Mouse (Mus musculus): ENCODE data around the gene Shank2.

The Shank2 gene

DNA sequence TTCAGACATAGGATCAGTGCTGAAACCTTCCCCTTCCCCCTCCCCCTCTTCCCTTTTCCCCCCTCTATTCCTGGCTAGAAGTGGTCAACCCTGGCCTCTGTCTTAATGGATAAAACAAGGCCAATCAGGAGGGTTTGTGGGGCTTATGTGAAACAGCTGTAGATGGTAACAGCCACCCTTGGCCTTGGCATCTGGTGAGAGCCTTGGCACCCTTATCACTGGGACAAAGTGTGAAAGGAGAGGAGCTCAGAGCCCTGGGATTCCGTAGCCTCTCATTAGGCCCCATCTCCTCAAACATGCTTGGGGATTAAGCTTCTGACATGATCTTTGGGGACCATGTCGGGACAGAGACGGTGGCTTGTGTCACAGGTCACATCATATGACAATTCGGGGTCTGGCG is 106.4 kb downstream of the Shank2 start:
- no peak for DNase-seq

DNA sequence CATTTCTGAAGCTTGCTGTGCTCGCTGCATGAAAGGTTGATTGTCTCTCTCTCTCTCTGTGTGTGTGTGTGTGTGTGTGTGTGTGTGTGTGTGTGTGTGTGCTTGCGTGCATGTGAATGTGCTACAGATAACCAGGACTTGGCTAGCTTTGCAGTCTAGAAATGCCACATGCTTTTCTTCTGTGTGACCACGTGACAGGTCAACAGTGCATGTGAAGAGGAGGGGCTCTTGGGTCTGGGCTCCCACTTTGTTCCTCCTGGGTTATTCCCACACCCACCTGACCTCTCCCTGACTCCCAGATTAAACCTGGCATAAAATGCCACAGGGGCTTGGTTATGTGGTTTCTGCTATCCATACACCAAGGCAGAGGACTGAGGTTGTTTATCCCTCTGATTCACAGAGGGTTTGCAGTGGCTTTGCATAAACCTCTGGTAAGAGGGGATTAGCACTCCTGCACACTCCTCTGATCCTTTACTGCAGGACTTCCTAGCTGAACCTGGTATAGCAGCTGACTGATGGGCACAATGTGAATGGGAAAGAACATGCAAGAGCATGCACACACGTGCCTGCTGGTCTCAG is 109.4 kb downstream of the Shank2 start:
- DNase-seq: no peak

DNA sequence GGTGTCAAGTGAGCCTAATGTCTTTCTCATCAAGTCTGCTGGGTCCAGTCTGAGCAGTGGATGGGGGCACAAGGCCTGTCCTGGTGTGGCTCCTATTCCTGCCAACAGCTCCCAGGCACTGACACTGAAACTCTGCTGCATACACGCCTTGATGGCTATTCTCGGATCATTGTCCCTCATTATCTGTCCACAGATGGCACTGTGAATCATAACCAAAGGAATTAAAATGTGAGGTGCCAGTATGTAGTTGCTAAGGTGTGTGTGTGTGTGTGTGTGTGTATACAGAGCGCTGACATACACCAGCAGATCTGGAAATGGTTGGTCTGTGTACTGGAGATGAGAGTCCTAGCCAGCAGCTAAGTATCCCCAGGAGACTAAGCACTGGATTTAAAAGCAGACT is 110.3 kb downstream of the Shank2 start:
- no peak for DNase-seq

DNA sequence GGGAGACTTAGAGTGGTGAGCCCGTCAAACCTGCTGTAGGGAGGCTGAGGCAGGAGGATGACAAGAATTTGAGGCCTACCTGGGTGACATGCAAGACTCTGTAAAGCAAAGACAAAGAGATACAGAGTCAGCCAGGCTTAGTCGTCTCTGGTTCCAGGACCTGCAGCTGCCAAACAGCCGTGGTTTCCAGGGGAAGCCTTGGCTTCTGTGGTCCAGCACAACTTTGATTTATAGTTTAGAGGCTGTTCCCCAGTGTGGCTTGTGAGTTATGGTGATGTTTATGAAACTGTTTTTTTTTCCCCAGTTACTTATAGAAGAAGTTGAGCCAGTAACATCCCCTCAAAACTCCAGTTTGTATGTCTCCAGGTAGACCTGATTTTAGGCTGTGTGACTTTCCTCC is 112.5 kb downstream of the Shank2 start:
- no peak for DNase-seq

DNA sequence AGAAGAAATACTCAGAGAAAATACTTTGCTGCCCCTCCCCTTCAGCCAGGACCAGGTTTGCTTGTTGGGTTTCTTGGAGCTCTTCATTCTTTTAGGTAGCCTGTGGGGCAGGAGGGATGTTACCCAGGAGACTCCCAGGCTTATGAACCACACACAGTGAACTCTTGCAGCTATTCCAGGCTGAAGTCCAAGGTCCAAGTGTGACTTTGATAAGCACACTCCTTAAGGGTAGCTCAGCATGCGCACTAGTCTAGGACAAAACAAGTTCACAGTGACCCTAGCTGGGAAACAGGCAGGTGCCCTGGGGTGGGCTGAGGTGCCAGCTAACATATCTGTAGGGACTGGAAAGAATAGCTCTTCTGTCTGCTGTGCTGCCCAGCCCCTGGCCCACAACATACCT is 117.8 kb downstream of the Shank2 start:
- no peak for DNase-seq

DNA sequence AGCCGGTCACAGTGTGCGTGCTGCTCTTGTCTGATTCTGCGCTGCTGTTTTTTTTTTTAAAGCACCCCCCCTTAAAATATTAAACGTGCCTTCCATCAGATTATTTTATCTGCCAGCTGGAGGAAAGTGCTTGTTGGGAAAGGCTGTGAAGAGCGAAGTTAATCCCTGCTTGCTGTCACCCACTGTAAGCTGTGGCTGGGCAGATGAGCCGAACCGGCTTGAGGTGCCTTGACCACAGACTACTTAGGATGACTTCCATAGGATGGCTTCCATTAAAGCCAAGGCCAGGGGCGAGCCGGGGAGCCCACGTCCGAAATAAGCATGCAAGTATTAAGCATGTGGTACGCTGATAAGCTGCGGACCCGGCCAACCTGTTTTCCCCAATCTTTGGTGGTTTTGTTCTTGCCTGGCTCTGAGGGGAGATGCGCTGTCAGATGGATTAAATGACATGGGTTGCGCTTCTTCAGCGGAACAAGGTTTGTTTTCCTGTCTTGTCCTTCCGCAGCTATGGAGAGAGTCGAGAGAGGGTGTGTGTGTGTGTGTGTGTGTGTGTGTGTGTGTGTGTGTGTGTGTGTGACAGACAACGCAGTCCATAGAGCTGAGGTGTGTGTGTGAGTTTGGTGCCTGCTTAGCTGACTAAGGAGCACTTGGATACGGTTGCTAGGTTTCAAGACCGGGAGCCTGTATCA is 131.1 kb downstream of the Shank2 start:
- DNase-seq: no peak

DNA sequence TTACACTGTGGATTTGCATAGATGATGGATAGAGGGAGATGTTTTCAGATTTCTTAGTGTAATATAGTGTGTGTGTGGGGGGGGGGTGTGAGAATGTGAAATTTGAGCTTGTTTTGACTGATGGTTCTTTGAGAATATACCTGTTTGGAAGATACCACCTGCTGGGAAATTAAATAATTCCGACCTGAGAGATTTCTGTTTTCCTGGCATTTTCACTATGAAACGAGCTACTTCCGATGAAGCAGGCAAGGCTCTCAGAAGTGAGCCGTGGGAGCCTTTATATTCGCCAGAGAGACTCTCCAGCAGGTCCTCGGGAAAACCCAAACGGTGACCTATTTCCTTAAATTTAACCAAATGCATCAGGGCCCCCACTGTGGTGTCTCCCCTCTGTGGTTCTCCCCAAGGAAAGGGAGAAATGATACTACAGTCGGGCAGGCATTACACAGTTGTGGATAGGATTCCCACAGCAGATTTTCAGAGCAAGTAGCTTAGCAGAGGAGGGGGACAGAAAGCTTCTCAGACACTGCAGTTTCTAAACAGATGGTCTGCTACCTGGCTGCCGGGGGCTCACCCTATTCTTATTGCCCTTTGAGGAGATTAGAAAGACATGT is 131.8 kb downstream of the Shank2 start:
- DNase-seq: no peak

DNA sequence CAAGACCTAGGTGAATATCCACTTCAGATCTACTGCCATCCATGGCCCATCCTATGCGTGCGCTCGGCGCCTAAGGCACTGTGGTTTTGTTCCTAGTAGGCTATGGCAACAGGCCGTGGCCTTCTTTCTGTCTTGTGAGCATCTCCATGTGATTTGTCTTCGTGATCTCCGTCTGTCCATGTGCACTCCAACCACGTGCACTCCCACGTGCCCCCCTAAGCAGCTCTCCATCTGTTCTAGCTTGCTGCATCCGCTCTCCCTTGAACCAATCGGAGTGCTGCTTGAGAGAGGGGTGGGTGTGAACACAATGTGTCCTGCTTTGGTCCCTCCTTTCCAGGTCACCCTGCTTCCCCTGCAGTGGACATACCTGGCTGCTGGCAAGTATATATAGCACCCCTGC is 133.0 kb downstream of the Shank2 start:
- no peak for DNase-seq

DNA sequence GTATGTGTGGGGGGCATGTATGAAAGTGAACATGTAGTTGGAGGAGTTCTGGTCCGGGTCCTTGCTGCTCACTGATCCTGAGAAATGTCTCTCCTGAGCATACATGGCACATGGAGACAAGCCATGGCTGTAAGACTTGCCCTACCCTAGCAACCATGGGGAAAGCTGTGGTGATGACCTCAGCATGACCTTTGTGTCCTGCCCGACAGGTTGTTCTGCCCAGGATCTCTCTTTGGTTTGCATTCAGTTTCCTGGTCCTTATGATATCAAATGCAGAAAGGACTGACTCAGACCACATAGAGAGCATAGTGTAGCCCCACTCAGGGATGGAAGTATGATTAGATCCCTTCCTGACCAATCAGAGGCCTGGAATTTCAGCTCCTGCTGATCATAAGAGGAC is 136.1 kb downstream of the Shank2 start:
- no peak for DNase-seq

DNA sequence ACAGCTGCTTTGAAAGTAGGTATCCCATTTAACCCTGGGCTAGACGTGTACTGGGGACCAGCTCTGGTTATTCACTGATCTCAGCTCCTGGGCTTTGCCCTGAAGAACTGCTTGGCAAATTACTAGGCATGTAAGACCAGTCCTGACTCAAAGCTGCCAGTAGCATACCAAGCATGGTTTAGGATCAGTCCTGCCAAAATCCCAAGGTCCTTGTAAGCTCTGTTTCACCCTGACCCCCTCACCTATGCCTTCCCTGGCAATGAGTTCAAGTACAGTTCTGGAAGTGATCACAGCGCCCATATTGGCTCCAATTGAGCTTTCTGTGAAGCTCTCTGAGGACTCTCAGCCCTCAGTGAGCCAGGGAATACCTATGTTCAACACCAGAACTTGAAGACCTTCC is 136.7 kb downstream of the Shank2 start:
- DNase-seq: no peak

DNA sequence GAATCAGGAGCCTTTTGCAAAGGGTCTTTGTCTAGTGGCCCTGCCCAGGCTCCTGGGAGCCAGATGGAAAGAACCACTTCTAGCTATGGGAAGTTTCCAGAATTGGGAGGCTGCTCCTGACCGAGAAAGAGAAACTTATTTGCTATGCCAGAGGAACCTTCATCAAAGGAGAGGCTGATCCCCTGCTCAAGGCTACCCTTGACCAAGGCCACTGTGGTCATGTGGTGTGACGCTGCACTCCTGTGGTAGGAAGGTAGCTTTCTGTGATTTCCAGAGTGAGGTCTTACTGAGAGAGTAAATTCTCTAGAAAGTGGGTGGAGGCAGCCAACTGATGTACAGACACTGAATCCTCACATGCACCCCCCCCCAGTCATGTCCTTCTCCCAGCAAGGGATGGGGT is 138.0 kb downstream of the Shank2 start:
- no peak for DNase-seq

DNA sequence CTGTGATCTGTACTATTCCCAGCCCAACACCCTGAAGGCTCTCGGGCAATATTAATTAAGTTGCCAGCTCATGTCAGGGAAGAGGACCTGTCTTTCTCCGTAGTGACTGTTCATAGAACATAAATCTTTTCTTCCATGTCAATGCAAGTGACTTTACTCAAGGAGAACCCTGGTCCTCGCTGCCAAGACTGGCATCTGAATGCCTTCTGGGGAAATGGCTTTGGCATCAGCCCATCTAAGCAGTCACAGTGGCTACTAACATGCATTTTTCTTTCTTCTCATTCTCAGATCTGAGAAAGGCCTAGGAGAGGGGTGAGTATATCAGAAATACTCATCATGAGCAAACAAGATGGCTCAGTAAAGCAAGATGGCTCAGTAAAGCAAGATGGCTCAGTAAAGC is 138.7 kb downstream of the Shank2 start:
- DNase-seq: no peak

DNA sequence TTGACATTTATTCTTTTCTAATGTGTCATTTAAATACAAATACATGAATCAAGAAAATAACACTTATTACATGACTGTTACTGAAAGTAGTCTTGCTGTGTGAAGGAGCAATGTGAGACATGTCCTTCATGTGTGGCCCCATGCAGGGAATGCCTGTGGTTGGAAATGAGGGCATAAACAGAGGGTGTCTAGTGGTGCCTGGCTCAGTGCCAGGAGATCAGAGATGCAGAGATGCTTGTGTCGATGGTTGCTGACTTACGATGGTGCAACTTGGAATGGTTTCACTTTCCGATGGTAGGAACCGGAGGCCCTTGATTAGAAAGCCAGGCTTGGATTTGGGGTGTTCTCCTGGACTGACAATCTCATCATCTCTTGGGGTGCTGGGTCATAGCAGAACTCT is 140.3 kb downstream of the Shank2 start:
- no peak for DNase-seq

DNA sequence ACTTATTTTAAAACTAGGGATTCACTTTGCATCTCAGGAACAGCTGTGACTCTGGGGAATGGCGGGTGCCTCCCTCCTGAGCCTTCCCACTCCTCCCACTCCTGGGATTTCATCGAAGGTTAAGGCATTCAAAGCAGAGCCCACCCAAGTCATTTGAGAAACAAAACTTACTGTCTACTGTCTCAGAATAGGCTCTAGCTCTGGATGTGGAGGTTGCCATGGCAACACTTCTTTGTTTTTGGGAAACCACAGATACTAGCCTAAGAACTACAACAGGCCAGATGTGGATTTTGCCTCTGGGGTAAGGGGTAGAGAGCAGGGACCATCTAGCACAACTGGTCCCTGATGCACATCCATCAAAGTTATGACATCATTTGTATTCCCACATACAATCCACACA is 142.2 kb downstream of the Shank2 start:
- no peak for DNase-seq

DNA sequence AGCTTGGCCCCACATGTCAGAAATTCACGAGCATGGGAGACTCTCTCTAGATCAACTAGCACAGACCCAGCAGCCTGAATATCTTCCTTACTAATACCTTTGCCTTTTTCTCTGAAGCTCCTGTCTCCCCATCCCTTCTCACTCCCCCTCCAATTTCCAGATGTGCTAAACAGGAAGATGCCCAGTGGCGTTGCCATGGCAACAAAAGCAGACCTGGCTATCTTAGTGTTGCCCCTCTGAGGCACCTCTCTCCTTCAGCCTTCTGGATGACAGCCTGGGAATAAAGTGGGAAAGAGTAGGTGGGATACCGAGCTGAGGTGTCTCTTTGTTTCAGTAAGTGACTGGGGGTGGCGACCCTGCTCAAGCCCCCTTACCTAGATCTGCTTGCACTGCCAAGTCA is 146.4 kb downstream of the Shank2 start:
- no peak for DNase-seq

DNA sequence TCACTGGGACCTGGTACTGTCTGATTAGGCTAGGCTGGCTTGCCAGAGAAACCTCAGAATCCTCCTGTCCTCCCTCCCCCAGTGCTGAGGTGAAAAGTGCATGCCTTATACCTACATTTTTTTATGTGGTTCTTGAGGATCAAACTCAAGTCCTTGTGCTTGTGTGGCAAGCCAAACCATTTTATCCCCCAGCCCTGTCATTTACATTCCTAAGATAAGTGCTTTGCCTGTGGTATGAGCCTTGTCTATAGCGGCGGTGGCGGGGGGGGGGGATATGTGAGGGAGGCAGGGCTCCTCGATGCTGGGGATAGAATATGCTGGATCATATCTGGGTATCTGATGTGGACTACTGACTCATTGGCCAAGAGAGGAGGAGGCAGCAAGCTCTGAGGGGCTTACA is 151.4 kb downstream of the Shank2 start:
- no peak for DNase-seq

DNA sequence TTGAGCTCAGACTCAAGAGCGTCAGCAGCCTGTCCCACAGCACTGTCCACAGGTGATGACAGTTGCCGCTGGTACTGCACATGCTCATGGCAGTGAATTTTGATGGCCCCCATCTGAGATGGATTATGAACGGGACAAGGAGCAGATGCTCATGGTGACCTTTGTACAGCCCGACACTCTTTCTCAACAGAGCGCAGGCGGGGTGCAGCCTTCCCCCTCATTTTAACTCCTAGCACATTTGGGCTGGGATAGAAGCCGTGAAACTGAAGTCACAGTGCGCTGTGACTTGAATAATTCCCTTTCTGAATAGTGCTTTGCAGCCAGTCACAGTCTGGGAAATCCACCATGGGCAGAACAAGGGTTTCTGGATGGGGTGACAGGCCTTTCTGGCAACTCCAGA is 152.0 kb downstream of the Shank2 start:
- no peak for DNase-seq

DNA sequence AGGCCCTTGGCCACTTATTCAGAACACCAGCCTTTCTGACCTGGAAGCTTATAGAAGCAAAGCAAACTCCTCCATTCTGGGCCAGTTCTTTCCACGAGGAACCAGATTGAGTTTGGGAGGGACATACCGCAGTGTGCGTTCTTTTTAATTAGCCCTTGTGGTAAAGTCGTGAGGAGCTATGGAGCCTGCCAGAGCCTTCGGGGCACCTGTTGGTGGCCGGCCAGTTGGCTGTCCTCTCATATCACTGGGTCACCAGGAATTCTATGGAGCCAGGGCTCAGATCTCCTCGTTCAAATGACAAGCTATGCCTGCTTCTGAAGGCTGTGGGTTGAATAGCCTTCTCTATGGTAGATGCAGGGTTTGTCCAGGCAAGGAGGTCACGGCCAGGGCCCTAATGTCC is 156.2 kb downstream of the Shank2 start:
- no peak for DNase-seq

DNA sequence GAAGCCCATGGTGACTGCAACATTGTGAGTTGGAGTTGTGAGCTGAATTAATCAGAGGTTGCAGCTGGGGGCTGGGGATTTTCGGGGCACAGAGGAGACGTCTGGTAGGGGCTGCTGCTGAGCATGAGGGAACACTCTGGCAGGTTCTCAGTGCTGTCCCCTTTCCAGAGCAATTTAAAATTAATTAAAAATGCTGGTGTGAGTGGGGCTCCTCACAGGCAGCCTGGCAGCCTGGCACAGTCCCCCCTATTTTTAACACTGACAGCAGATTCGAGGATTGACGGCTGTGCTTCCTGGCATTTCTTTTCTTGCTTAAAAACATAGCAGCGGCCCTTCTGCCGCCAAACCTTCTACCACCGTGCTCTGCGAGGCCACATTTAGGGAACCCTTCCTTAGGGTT is 157.8 kb downstream of the Shank2 start:
- DNase-seq: no peak

DNA sequence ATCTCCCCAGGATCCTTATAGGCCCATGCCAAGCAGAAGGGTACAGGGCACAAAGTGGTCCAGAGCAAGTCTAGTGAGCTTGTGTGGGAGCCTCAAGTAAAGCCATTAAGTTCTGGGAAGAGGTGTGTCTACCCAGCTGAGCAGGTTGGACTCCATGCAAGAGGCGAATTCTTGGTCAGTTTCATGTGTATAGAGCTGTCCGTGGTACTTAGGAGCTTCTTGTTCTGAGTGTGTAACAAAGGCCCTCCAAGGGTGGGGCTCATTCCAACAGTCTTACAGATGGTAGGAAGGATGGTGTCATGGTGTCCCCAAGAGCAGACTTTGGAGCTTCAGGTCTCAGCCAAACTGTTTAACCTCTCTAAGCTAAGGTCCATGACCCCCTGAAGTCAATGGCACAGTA is 158.3 kb downstream of the Shank2 start:
- no peak for DNase-seq

DNA sequence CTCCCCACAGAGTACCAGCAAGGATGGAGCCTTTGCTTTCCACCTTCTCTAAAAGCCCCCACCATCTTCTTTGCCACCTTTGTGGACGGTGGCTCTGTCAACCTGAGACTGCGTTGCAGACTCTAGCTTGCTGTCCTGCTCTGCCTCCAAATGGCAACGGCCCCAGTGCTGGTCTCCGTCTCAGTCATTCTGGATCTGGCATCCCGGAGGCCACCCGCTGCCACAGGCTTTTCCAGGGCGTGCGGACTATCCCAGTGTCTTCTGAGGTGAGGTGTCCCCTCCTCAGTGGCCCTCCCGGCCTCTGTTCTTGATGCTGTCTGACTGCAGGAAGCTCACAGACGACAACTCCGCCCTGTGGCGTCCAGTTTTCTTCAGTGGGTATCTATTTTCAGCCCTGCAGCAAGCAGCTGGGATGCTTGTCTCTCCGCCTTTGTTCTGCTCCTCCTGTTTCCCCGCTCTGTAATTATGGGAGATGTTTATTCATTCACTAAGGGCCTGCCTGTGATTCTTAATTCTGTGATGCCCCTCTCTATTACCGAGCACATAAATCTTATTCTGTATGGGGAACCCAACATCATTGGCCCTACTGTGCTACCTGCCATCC is 159.0 kb downstream of the Shank2 start:
- no peak for DNase-seq

DNA sequence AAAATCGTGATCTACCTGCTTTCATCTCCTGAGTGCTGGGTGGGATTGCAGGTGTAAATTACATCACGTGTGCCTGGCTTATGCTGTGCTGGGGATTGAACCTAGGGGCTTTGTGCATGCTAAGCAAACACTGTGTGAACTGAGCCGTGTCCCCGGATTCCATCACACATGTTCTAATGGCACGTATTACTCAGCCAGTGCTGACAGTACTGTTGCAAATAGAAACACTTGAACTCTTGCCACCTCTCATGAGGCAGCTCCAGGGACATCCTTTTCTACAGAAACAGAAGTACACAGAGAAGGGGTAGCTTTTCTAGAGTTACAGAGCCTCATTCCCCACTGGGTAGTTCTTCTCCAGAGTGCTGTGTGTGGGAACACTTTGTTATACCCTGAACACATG is 168.5 kb downstream of the Shank2 start:
- no peak for DNase-seq

DNA sequence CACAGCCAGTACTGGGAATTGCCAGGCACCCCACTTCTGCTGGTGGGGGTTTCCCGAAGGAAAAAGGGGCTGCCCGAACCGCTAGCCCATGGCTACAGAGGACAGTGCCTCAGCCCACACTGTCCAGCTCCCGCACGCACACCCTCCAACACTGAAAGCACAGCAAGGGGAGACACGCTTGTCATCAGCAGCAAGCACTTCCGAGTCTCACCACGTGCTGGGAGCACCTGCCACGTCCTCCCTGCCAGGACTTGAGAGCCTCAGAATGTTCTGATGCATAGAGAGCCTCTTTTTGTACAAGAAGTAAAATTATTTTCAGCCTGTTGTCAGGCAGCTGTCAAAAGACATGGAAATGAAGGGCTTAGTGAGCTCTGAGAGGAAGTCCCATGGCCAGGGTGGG is 169.0 kb downstream of the Shank2 start:
- no peak for DNase-seq

DNA sequence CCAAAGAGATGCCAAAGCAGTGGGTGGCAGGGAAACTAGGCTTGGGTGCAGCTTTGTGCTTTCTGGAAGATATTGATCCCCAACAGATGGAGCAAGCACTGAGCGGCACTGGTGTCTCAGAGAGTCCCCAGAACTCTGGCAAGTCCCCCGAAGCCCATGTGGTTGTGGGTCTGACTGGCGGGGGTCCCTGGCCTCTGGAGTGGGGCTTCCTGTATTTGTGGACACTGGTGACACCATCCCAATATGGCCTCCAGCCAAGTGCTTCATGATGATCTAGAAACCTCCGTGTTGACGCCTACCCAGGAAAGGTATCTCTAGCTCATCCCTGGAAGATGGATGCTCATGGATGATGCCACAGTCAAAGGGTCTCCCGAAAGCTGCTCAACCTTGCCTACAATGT is 172.1 kb downstream of the Shank2 start:
- no peak for DNase-seq

DNA sequence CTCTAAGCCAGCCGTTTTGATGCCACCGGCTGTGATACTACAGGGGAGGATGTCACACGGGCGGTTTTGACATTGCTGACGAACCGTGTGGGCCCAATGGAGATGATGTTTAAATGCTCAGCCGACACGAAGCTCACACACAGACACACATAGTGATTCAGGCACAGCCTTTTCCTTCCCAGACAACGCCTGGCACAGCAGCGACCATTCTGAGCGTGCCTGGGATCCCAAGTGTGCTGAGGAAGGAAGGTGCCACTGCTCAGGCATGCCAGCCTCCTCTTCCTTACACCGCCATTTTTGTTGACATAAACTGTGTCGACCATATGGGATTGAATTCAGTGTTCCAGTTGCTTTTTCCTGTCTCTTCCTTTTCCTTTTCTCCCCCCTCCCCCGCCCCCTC is 172.6 kb downstream of the Shank2 start:
- DNase-seq: no peak
